Comparison of ENCODE assay signal across 8 mouse cellular contexts in the genomic region with DNA sequence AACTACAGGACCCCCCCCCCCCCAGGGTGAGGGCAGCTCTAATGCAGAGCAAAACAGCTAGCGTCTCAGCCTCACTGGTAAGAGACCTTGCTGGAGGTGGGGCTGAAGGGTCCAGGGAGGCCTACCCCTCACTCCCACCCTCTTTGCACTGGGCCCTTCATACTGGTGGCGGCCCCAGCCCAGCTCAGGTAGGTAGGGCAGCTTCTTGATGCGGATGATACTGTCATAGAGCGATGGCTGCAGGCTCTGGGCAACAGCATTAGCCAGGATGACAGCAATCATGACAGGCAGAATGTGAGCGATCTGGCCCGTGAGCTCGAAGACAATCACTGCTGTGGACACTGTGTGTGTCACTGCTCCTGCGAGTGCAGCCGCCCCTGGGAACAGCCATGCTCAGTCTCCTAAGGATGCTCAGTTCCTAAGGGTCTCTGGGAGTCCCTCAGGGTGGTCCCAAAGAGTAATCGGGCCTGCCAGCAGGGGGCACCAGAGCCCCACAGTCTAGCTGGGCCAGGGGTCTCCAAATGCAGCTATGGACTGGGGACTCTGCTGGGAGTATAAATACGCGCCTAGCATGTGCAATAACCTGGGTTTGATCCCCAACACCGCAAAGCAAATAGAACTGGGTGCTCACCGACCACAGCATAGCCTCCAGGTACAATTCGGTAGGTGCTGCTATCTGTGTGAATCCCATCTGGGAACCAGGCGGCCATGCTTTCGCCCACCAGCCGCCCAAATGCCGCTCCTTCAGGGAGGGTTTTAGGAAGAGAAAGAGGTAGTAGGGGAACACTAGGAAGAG. TPM values are rescaled to one million over a fixed set of nuclear protein-coding genes. Genes with fewer than 3 reads are reported as not detected.
A peak's percentile ranks its signal among the peaks of the same experiment; 100 is the strongest.
DNase-seq lines count a peak whose midpoint lies in the region; ATAC-seq and TF ChIP-seq lines count a peak whose summit lies in the region.

No protein-coding gene starts in this region.

- H3K4me2 ChIP-seq in lung, embryonic 14.5 days = no peak overlapping the region
- H3K4me2 ChIP-seq in hindbrain, embryonic 15.5 days = no peak overlapping the region
- no peak overlapping the region for H3K4me2 ChIP-seq in midbrain, postnatal 0 days (ENCODE audit: low read depth, low read length, poor library complexity, severe bottlenecking)

- no peak overlapping the region for H3K9ac ChIP-seq in lung, embryonic 14.5 days
- H3K9ac ChIP-seq in hindbrain, embryonic 15.5 days = no peak overlapping the region
- H3K9ac ChIP-seq in midbrain, postnatal 0 days (replicated peaks; ENCODE audit: low read length, poor library complexity, severe bottlenecking) = no peak overlapping the region

- H3K27ac ChIP-seq in lung, embryonic 14.5 days (ENCODE audit: low read depth) = no peak overlapping the region
- H3K27ac ChIP-seq in hindbrain, embryonic 15.5 days (replicated peaks) = no peak overlapping the region
- H3K27ac ChIP-seq in midbrain, postnatal 0 days (ENCODE audit: low read depth, low read length) = no peak overlapping the region

- peak; percentile 54 for DNase-seq in CD4-positive, CD25-positive, alpha-beta regulatory T cell, adult 2 months (ENCODE audit: low read depth, low spot score)
- DNase-seq in lung, embryonic 14.5 days = peak; percentile 77
- DNase-seq in lung, adult 18-20 months = no peak
- peak; percentile 53 for DNase-seq in midbrain, postnatal 0 days (ENCODE audit: low spot score)
- DNase-seq in adrenal gland, postnatal 4 days (ENCODE audit: low spot score in 2 of 2) = no peak

- H3K9me3 ChIP-seq in lung, embryonic 14.5 days (ENCODE audit: low read depth, low read length) = no peaks in the 10 kb centered on the region
- H3K9me3 ChIP-seq in hindbrain, embryonic 15.5 days = no peaks in the 10 kb centered on the region
- no peaks in the 10 kb centered on the region for H3K9me3 ChIP-seq in midbrain, postnatal 0 days (ENCODE audit: low read length)

- H3K27me3 ChIP-seq in lung, embryonic 14.5 days (ENCODE audit: insufficient read depth, low read length) = no peaks in the 10 kb centered on the region
- no peaks in the 10 kb centered on the region for H3K27me3 ChIP-seq in hindbrain, embryonic 15.5 days
- no peaks in the 10 kb centered on the region for H3K27me3 ChIP-seq in midbrain, postnatal 0 days (ENCODE audit: insufficient read depth, low read length)

- no peaks in the 10 kb centered on the region for H3K4me1 ChIP-seq in lung, embryonic 14.5 days (ENCODE audit: insufficient read depth)
- peaks cover 8% of the 10 kb centered on the region for H3K4me1 ChIP-seq in hindbrain, embryonic 15.5 days (replicated peaks)
- H3K4me1 ChIP-seq in midbrain, postnatal 0 days (ENCODE audit: insufficient read depth, low read length) = 0 out of 2 replicates have a peak, but pooled peaks cover 1% of the 10 kb centered on the region

- TF ChIP-seq CTCF in lung, embryonic 14.5 days (IDR thresholded peaks at IDR 0.05; ENCODE audit: low read depth) = peak; percentile 78
- peak; percentile 80 for TF ChIP-seq CTCF in midbrain, postnatal 0 days (IDR thresholded peaks at IDR 0.05)

- WGBS in lung, embryonic 14.5 days = 73% methylated on average over 19 of the region's 19 CpGs
- 73% methylated on average over 19 of the region's 19 CpGs for WGBS in hindbrain, embryonic 15.5 days
- WGBS in midbrain, postnatal 0 days = 75% methylated on average over 19 of the region's 19 CpGs

- ATAC-seq in CD4-positive, CD25-positive, alpha-beta regulatory T cell, adult 4 months = no peak
- ATAC-seq in lung, embryonic 14.5 days (ENCODE audit: insufficient read depth) = no peak; the same call in 1 of the 2 replicates
- ATAC-seq in hindbrain, embryonic 15.5 days (ENCODE audit: low FRiP score, low read depth) = peak; percentile 31
- ATAC-seq in midbrain, postnatal 0 days (ENCODE audit: low FRiP score) = no peak
- ATAC-seq in erythroblast, adult 5-6 weeks (replicated peaks; ENCODE audit: low FRiP score, poor library complexity, severe bottlenecking) = no peak

- no peak overlapping the region for H3K4me3 ChIP-seq in lung, embryonic 14.5 days (ENCODE audit: low read depth, low read length)
- H3K4me3 ChIP-seq in hindbrain, embryonic 15.5 days = no peak overlapping the region
- H3K4me3 ChIP-seq in midbrain, postnatal 0 days (ENCODE audit: low read depth, low read length) = no peak overlapping the region

- peaks cover 35% of the 10 kb centered on the region for H3K36me3 ChIP-seq in lung, embryonic 14.5 days (ENCODE audit: insufficient read depth)
- peaks cover 33% of the 10 kb centered on the region for H3K36me3 ChIP-seq in hindbrain, embryonic 15.5 days
- peaks cover 33% of the 10 kb centered on the region for H3K36me3 ChIP-seq in midbrain, postnatal 0 days (ENCODE audit: insufficient read depth, low read length)

RNA-seq across cellular contexts. Expression of a gene that starts 8.3 kb away (rescaled TPM):
- 10 to 100 TPM; 59.3 to 62.4 TPM for polyA plus RNA-seq in CD4-positive, CD25-positive, alpha-beta regulatory T cell, adult 4 months (2017; shearing (Covaris generic))
- 101 and 114 TPM in 2 replicates for polyA plus RNA-seq in lung, embryonic 14.5 days (2014; fragmentation: Nextera tagmentation; extraction: Ambion mirVana)
- 89.0 and 89.8 TPM in 2 replicates for polyA plus RNA-seq in hindbrain, embryonic 15.5 days (2015; fragmentation: Nextera tagmentation; extraction: Ambion mirVana)
- total RNA-seq in midbrain, postnatal 0 days (2014; rRNA removed) = 40.0 and 40.3 TPM in 2 replicates
- 72.3 and 84.6 TPM in 2 replicates for polyA plus RNA-seq in midbrain, postnatal 0 days (2015; fragmentation: Nextera tagmentation; extraction: Ambion mirVana)
- 7.9 and 15.9 TPM in 2 replicates for total RNA-seq in erythroblast, adult 5-6 weeks (2015; ENCODE audit: low replicate concordance)
- total RNA-seq in erythroblast, adult 5-6 weeks (2017; ENCODE audit: low replicate concordance) = 4.0 and 4.3 TPM in 2 replicates
- total RNA-seq in adrenal gland, postnatal 4 days (2021) = 10 to 100 TPM; 39.8 to 41.0 TPM

RNA-seq across cellular contexts. Expression of a gene that starts 8.4 kb away (rescaled TPM):
- 1 to 10 TPM; 1.4 to 1.7 TPM for polyA plus RNA-seq in CD4-positive, CD25-positive, alpha-beta regulatory T cell, adult 4 months (2017; shearing (Covaris generic))
- 7.5 and 10.1 TPM in 2 replicates for polyA plus RNA-seq in lung, embryonic 14.5 days (2014; fragmentation: Nextera tagmentation; extraction: Ambion mirVana)
- 33.7 and 36.0 TPM in 2 replicates for polyA plus RNA-seq in hindbrain, embryonic 15.5 days (2015; fragmentation: Nextera tagmentation; extraction: Ambion mirVana)
- total RNA-seq in midbrain, postnatal 0 days (2014; rRNA removed) = 61.9 and 69.4 TPM in 2 replicates
- polyA plus RNA-seq in midbrain, postnatal 0 days (2015; fragmentation: Nextera tagmentation; extraction: Ambion mirVana) = 21.1 and 21.9 TPM in 2 replicates
- total RNA-seq in erythroblast, adult 5-6 weeks (2015; ENCODE audit: low replicate concordance) = 1.7 and 5.0 TPM in 2 replicates
- 3.3 and 8.9 TPM in 2 replicates for total RNA-seq in erythroblast, adult 5-6 weeks (2017; ENCODE audit: low replicate concordance)
- total RNA-seq in adrenal gland, postnatal 4 days (2021) = 10 to 100 TPM; 49.6 to 57.3 TPM

RNA-seq across cellular contexts. Expression of a gene that starts 16.1 kb away (rescaled TPM):
- under 1 TPM; 0.34 to 0.59 TPM for polyA plus RNA-seq in CD4-positive, CD25-positive, alpha-beta regulatory T cell, adult 4 months (2017; shearing (Covaris generic))
- polyA plus RNA-seq in lung, embryonic 14.5 days (2014; fragmentation: Nextera tagmentation; extraction: Ambion mirVana) = 3.4 TPM in 2 replicates
- polyA plus RNA-seq in hindbrain, embryonic 15.5 days (2015; fragmentation: Nextera tagmentation; extraction: Ambion mirVana) = 45.5 and 47.5 TPM in 2 replicates
- 152 and 173 TPM in 2 replicates for total RNA-seq in midbrain, postnatal 0 days (2014; rRNA removed)
- 70.9 and 75.9 TPM in 2 replicates for polyA plus RNA-seq in midbrain, postnatal 0 days (2015; fragmentation: Nextera tagmentation; extraction: Ambion mirVana)
- total RNA-seq in erythroblast, adult 5-6 weeks (2015; ENCODE audit: low replicate concordance) = not detected in 2 replicates
- 0.26 and 0.70 TPM in 2 replicates for total RNA-seq in erythroblast, adult 5-6 weeks (2017; ENCODE audit: low replicate concordance)
- 10 to 100 TPM; 14.4 to 15.4 TPM for total RNA-seq in adrenal gland, postnatal 4 days (2021)

RNA-seq across cellular contexts. Expression of a gene that starts 23.8 kb away (rescaled TPM):
- polyA plus RNA-seq in CD4-positive, CD25-positive, alpha-beta regulatory T cell, adult 4 months (2017; shearing (Covaris generic)) = not detected
- polyA plus RNA-seq in lung, embryonic 14.5 days (2014; fragmentation: Nextera tagmentation; extraction: Ambion mirVana) = 3.4 and 4.8 TPM in 2 replicates
- 6.3 and 6.5 TPM in 2 replicates for polyA plus RNA-seq in hindbrain, embryonic 15.5 days (2015; fragmentation: Nextera tagmentation; extraction: Ambion mirVana)
- total RNA-seq in midbrain, postnatal 0 days (2014; rRNA removed) = 17.1 and 18.1 TPM in 2 replicates
- polyA plus RNA-seq in midbrain, postnatal 0 days (2015; fragmentation: Nextera tagmentation; extraction: Ambion mirVana) = 4.1 TPM in 2 replicates
- not detected in 2 replicates for total RNA-seq in erythroblast, adult 5-6 weeks (2015; ENCODE audit: low replicate concordance)
- not detected in 2 replicates for total RNA-seq in erythroblast, adult 5-6 weeks (2017; ENCODE audit: low replicate concordance)
- total RNA-seq in adrenal gland, postnatal 4 days (2021) = 10 to 100 TPM; 14.8 to 17.1 TPM

RNA-seq across cellular contexts. Expression of a gene that starts 25.2 kb away (rescaled TPM):
- not detected for polyA plus RNA-seq in CD4-positive, CD25-positive, alpha-beta regulatory T cell, adult 4 months (2017; shearing (Covaris generic))
- polyA plus RNA-seq in lung, embryonic 14.5 days (2014; fragmentation: Nextera tagmentation; extraction: Ambion mirVana) = 0.76 and 1.1 TPM in 2 replicates
- polyA plus RNA-seq in hindbrain, embryonic 15.5 days (2015; fragmentation: Nextera tagmentation; extraction: Ambion mirVana) = 0.85 and 1.4 TPM in 2 replicates
- 0.71 and 1.8 TPM in 2 replicates for total RNA-seq in midbrain, postnatal 0 days (2014; rRNA removed)
- 0.76 and 0.81 TPM in 2 replicates for polyA plus RNA-seq in midbrain, postnatal 0 days (2015; fragmentation: Nextera tagmentation; extraction: Ambion mirVana)
- not detected in 2 replicates for total RNA-seq in erythroblast, adult 5-6 weeks (2015; ENCODE audit: low replicate concordance)
- not detected in 2 replicates for total RNA-seq in erythroblast, adult 5-6 weeks (2017; ENCODE audit: low replicate concordance)
- total RNA-seq in adrenal gland, postnatal 4 days (2021) = 1 to 10 TPM; 3.8 to 5.0 TPM

Comparison
In these comparisons a context has a peak if more than half of its experiments do, and no peak if none do; other contexts are left out.
1. DNase-seq: peak in CD4-positive, CD25-positive, alpha-beta regulatory T cell, adult 2 months (single experiment), lung, embryonic 14.5 days (single experiment) and midbrain, postnatal 0 days (single experiment); none in lung, adult 18-20 months (0 of 2) and adrenal gland, postnatal 4 days (0 of 2).
2. RNA of a gene that starts 16.1 kb away (polyA plus RNA-seq): 70.9 to 75.9 TPM in midbrain, postnatal 0 days and 45.5 to 47.5 TPM in hindbrain, embryonic 15.5 days; 3.4 TPM in lung, embryonic 14.5 days and 0.34 to 0.59 TPM in CD4-positive, CD25-positive, alpha-beta regulatory T cell, adult 4 months; every median in the first group is over 10 times any median in the second.